Mouse (Mus musculus) forebrain, embryonic 16.5 days (tissue): ENCODE measurements around the gene Dhx30. TPM values are rescaled to one million over a fixed set of nuclear protein-coding genes. Genes with fewer than 3 reads are reported as not detected.
"Not testable (repeated sequence)": the region's sequence is repeated elsewhere in the genome, so short reads cannot be mapped to it uniquely, and the experiment has no call there.

ENCODE experiments used
- ATAC-seq: fragments of 200-750 bp; cut with Nextera tagmentation; 2 replicates; pipeline ENCODE4 v1.8.0; 2017; ENCODE audit warnings: mild to moderate bottlenecking, moderate library complexity
- H3K27ac ChIP-seq: fragments of 300-500 bp; sonication (generic); 2 replicates; pipeline ENCODE4 v1.5.1; 2014; ENCODE audit warnings: low read length, control low read depth
- H3K27me3 ChIP-seq: fragments of 300-500 bp; sonication (generic); replicated peaks from 2 replicates; pipeline ENCODE4 v1.6.1; 2014; ENCODE audit warnings: low read length; ENCODE audit not compliant: control insufficient read depth, insufficient read depth
- H3K36me3 ChIP-seq: fragments of 300-500 bp; sonication (generic); 2 replicates; pipeline ENCODE4 v1.6.1; 2014; ENCODE audit not compliant: control insufficient read depth, insufficient read depth
- H3K4me1 ChIP-seq: fragments of 300-500 bp; sonication (generic); replicated peaks from 2 replicates; pipeline ENCODE4 v1.6.1; 2014; ENCODE audit warnings: low read length; ENCODE audit not compliant: control insufficient read depth, insufficient read depth
- H3K4me2 ChIP-seq: fragments of 300-500 bp; sonication (generic); 2 replicates; pipeline ENCODE4 v1.6.1; 2014; ENCODE audit warnings: mild to moderate bottlenecking, low read length, control low read depth
- H3K4me3 ChIP-seq: fragments of 300-500 bp; sonication (generic); replicated peaks from 2 replicates; pipeline ENCODE4 v1.5.1; 2014; ENCODE audit warnings: mild to moderate bottlenecking, low read length, control low read depth
- H3K9ac ChIP-seq: fragments of 300-500 bp; sonication (generic); replicated peaks from 2 replicates; pipeline ENCODE4 v1.6.1; 2014; ENCODE audit warnings: low read depth, low read length, control low read depth
- H3K9me3 ChIP-seq: fragments of 300-500 bp; sonication (generic); 2 replicates; pipeline ENCODE4 v1.6.1; 2016; ENCODE audit warnings: low read length; ENCODE audit not compliant: control insufficient read depth
- WGBS: fragments of 180-500 bp; shearing (Covaris S2); extraction: QIAGEN DNeasy Blood & Tissue Kit; methylation state at CpG from one replicate; pipeline ENCODE4 v1.1.7; 2014; 5-methylcytosine and 5-hydroxymethylcytosine counted together
- polyA plus RNA-seq: library from polyadenylated mRNA; unstranded; fragments of >200 nt; fragmentation: Nextera tagmentation; extraction: Ambion mirVana; gene quantifications from 2 replicates; pipeline ENCODE4 v1.2.1, GENCODE M21; 2015

Dhx30 gene
- polyA plus RNA-seq, 1 experiment from 2014 or later = 253 TPM

- no peaks in the 10 kb centered on the region for H3K9me3 ChIP-seq
- WGBS = under 1% methylated on average over 22 of the region's 38 CpGs
- peak overlapping the region; percentile 99 for H3K9ac ChIP-seq
- H3K4me2 ChIP-seq = peak overlapping the region; percentile 52
- no peaks in the 10 kb centered on the region for H3K27me3 ChIP-seq
- H3K4me3 ChIP-seq = peak overlapping the region; percentile 98
- no peaks in the 10 kb centered on the region for H3K36me3 ChIP-seq
- peak; percentile 63 for ATAC-seq
- H3K4me1 ChIP-seq = peaks cover 29% of the 10 kb centered on the region
- peak overlapping the region; percentile 87 for H3K27ac ChIP-seq
Measured at GRCm38 (mm10) chr9:110132201-110132605, 14.6 kb upstream of the Dhx30 start.

GRCm38 (mm10) chr9:110131525-110132197 lies 14.0 kb upstream of the Dhx30 start:
- H3K9ac ChIP-seq = peak overlapping the region; percentile 99
- ATAC-seq = peak; percentile 97
- peaks cover 29% of the 10 kb centered on the region for H3K4me1 ChIP-seq
- no peaks in the 10 kb centered on the region for H3K9me3 ChIP-seq
- H3K36me3 ChIP-seq = no peaks in the 10 kb centered on the region
- H3K4me2 ChIP-seq = peak overlapping the region; percentile 70
- peak overlapping the region; percentile 98 for H3K4me3 ChIP-seq
- H3K27ac ChIP-seq = peak overlapping the region; percentile 94
- under 1% methylated on average over 64 of the region's 64 CpGs for WGBS
- no peaks in the 10 kb centered on the region for H3K27me3 ChIP-seq

GRCm38 (mm10) chr9:110130896-110131524 lies 13.4 kb upstream of the Dhx30 start:
- H3K9me3 ChIP-seq = no peaks in the 10 kb centered on the region
- peak overlapping the region; percentile 94 for H3K27ac ChIP-seq
- H3K36me3 ChIP-seq = no peaks in the 10 kb centered on the region
- H3K4me3 ChIP-seq = peak overlapping the region; percentile 98
- H3K27me3 ChIP-seq = no peaks in the 10 kb centered on the region
- WGBS = 28% methylated on average over 10 of the region's 10 CpGs
- peak overlapping the region; percentile 99 for H3K9ac ChIP-seq
- ATAC-seq = no peak
- H3K4me2 ChIP-seq = peak overlapping the region; percentile 70
- H3K4me1 ChIP-seq = peaks cover 29% of the 10 kb centered on the region

- H3K27ac ChIP-seq, H3K27me3 ChIP-seq, H3K36me3 ChIP-seq, ATAC-seq, H3K9me3 ChIP-seq, H3K9ac ChIP-seq, H3K4me3 ChIP-seq, H3K4me2 ChIP-seq, H3K4me1 ChIP-seq: not testable (repeated sequence)
- WGBS = 52% methylated on average over 2 of the region's 2 CpGs
Measured at GRCm38 (mm10) chr9:110124008-110124540, 6.4 kb upstream of the Dhx30 start.

GRCm38 (mm10) chr9:110123322-110123721 lies 5.7 kb upstream of the Dhx30 start:
- WGBS = 83% methylated on average over 2 of the region's 2 CpGs
- Histone ChIP-seq H3K9ac (no peak overlapping the region), H3K27ac (no peak overlapping the region), H3K4me1 (peaks cover 6% of the 10 kb centered on the region), H3K27me3 (no peaks in the 10 kb centered on the region), H3K36me3 (no peaks in the 10 kb centered on the region), H3K4me2 (no peak overlapping the region), H3K9me3 (no peaks in the 10 kb centered on the region), H3K4me3 (no peak overlapping the region)
- no peak for ATAC-seq

- no peak overlapping the region for H3K27ac ChIP-seq
- WGBS = 80% methylated on average over 4 of the region's 4 CpGs
- no peak for ATAC-seq
- H3K4me1 ChIP-seq = peaks cover 10% of the 10 kb centered on the region
- H3K4me2 ChIP-seq = no peak overlapping the region
- no peaks in the 10 kb centered on the region for H3K27me3 ChIP-seq
- H3K4me3 ChIP-seq = no peak overlapping the region
- no peaks in the 10 kb centered on the region for H3K9me3 ChIP-seq
- H3K36me3 ChIP-seq = no peaks in the 10 kb centered on the region
- H3K9ac ChIP-seq = no peak overlapping the region
Measured at GRCm38 (mm10) chr9:110121424-110121823, 3.8 kb upstream of the Dhx30 start.

GRCm38 (mm10) chr9:110118249-110118648 lies 619 bp upstream of the Dhx30 start:
- no peak overlapping the region for H3K27ac ChIP-seq
- WGBS = 27% methylated on average over 1 of the region's 1 CpGs
- H3K4me1 ChIP-seq = peaks cover 18% of the 10 kb centered on the region
- H3K4me3 ChIP-seq = peak overlapping the region; percentile 96
- ATAC-seq = no peak
- H3K9me3 ChIP-seq = no peaks in the 10 kb centered on the region
- H3K27me3 ChIP-seq = no peaks in the 10 kb centered on the region
- 0 out of 2 replicates have a peak, but pooled peaks cover 2% of the 10 kb centered on the region for H3K36me3 ChIP-seq
- peak overlapping the region; percentile 97 for H3K9ac ChIP-seq
- H3K4me2 ChIP-seq = peak overlapping the region; percentile 88

- Histone ChIP-seq H3K9me3 (no peaks in the 10 kb centered on the region), H3K4me2 (peak within 1 kb of the TSS; percentile 88), H3K36me3 (peaks cover 10% of the 10 kb centered on the region), H3K27me3 (no peaks in the 10 kb centered on the region), H3K4me1 (peaks cover 18% of the 10 kb centered on the region), H3K4me3 (peak within 1 kb of the TSS; percentile 96), H3K27ac (peak within 1 kb of the TSS; percentile 94), H3K9ac (peak within 1 kb of the TSS; percentile 97)
- ATAC-seq = peak; percentile 98
- under 1% methylated on average over 78 of the region's 79 CpGs for WGBS
Measured at GRCm38 (mm10) chr9:110116977-110117778, 452 bp downstream of the Dhx30 start, which contains the start of gene Smarcc1. Gene Smarcc1 (plus strand): TSS chr9:110117708.
